Mouse (Mus musculus) frontal cortex, postnatal 10 days (tissue): Measurements from ENCODE around the gene Arid2.
A peak's percentile ranks its signal among the peaks of the same experiment; 100 is the strongest.
"Not testable (repeated sequence)": the region's sequence is repeated elsewhere in the genome, so short reads cannot be mapped to it uniquely, and the experiment has no call there.

Experiments used
- DNase-seq, 2 experiments: peaks; one replicate each; pipeline ENCODE4 v3.0.0; 2022; ENCODE audit warnings: low spot score in 2 of 2, mixed read lengths in 1 of 2

The Arid2 gene

DNA sequence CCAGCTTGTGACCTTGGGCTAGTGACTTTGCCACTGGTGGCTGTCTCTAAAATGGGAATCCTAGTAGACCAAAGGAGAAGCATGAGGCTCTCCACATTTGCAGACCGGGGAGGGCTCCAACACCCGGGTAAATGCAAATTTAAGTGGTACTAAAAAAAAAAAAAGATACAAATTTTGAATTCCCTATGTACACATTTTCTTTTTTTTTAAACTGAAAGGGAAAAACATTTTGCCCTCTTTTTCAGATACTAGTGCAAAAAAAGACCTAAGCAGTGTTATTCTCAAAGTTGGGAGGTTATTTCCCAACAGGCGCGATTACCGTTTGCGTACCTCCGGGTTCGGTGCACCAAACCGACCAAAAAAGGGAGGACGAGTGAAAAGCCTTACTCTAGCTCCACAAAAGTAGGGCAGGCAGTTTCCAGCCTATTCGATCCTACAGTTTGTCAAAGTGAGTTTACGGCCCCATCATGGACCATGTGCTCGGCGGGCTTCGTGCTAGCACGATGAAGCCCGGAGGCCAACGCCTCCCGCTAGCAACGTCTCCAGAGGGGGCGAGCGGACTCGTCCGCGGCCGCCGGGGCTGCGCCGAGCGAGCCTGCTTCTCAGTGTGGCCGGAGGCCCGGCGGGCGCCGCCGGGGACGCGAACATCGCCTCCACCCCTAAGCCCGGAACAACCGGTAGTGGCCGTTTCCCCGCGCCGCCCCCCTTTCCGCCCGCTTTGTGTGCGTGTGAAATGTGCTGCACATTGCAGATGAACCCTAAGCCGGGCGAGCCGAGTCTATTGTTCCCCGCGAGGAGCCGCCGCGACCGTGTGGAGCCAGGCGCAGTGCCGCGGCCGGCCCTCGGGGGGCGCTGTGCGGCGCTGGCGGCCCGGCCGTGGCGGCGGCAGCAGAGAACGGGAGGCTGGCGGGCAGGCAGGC lies 1.0 kb upstream of the Arid2 start:
- DNase-seq, result peak; percentile 91

DNA sequence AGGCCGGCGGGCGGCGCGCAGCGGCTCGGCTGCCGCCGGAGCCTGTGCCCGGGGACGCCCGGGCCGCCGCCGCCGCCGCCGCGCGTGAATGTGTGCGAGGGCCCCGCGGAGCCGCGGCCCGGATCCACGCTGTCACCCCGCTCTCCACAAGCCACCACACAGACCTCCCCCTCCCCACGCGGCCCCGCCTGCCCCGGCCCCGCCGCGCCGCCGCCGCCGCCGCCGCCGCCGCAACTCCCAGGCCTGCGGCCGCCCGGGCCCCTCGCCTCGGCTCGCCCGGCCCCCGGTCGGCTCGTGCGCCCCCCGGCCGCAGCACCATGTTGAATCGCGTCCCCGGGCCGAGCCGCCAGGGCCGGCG lies 404 bp upstream of the Arid2 start:
- DNase-seq, result no peak

DNA sequence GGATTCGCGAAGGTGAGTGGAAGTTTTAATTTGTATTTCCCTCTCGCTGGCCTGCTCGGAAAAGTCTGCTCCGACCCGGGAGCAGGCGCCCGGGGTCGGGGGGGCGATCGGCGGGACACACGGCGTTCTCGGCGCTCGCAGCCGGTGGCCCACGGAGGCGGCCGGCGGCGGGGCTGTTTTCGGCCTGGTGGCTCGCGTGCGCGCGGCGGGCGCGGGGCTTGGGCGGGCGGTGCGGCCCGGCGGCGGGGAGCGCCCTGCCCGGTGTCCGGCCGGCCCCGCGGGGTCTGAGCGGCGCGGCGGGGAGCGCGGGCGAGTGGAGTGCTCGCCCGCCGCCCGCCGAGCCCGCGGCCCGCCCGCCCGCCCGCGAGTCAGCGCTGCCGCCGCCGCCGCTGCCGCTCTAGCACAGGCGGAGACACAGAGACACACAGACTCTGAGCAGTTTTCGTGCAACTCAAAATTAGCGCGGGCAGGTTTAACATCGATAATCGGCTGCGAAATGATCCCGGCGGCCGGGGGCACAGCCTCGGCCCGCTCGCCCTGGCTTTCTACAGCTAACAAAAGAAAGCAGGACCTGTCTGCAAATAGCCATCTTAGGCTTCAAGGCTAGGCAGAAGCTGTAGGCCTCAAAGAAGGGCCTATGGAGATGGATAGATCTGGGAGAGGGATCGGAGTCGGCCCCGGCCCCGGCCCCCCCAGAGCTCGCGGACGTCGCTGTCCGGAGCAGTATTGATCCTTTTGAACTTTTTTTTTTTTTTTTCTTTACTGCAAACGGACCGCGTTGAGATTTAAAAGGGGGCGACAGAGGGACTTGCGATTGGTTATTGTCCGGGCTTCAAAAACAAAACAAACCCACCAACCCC lies 888 bp downstream of the Arid2 start:
- DNase-seq, result peak in 1 of 2 experiments; percentile 47

DNA sequence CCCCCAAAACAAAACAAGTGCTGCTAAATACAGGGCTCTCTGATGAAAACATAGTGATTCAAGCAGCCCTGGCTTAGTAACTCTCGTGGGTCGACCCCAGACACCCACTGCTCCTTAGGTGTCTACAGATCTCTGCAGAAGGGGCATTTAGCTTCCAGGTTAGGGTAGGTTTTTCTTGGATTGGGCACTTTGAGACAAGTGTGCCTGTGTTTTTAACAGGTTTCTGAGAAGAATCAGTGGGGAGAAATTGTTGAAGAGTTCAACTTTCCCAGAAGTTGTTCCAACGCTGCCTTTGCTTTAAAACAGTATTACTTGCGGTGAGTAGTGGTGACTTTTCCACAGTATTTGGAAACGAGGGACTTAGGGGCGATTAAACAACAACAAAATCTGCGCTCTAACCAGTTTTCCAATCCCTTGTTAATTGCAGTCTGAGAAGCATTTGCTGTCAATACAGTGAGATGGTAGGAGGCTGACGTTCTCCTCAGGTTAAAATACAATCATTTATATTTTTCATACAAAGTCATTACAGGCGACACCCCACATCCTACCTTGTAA lies 1.6 kb downstream of the Arid2 start:
- DNase-seq, result no peak

DNA sequence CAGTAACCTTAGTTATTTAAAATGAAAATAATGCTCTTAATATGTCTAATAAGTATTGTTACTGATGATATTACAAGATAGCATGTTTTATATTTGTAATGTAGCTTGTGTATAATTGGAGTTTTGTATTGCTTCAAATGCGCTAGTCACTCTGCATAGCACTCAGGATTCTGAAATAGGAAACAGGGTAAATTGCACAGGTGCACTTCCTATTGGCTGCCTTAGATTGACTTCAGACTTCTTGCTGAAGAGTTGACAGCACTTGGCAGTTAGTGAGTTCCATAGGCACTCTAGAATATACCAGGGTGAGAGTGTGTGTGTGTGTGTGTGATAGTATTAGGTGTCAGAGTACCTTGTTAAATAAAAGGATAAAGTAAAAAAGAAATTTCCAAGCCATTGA lies 2.7 kb downstream of the Arid2 start:
- no peak for DNase-seq

DNA sequence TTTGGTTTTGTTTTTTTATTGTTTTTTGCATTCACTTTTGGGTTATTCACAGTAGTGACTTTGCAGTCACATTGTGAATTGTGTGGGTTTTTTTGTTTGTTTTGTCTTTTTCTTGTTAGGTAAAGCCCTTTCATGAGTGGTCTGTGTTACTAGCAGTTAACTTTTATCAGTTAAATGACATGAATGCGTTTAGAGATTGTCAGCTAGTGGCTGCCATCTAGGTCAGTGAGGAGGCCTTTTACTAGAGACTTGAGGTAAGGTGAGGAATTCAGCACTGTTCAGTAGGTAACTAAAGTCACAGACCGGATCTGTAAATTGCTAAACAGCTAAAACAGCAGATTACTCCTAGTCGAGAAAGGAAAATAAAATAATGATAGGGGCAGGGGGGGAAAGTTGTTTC lies 6.1 kb downstream of the Arid2 start:
- DNase-seq, result no peak

DNA sequence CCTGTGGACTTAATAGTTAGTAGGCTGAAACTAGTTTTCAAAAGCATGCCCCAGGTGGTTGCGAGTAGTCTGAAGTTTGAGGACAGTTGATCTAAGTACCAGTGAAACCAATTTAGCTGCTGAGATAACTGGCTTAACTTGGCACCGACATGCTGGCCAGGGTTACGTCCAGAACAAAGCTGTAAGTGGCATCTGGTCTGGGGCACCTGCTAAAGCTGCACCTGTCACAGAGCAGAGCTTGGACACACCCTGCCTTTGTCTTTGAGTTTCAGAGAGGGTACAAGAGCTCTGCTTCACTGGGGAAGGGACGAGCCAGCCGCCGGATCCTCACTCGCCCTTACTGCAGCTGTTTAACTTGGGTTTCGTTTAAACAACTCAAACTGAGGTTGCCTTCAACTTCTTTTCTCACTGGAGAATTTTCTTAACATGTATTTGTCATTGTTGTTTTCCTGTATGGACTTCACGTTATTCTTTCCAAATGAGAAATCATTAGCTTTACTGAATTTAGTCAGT lies 9.8 kb downstream of the Arid2 start:
- no peak for DNase-seq

DNA sequence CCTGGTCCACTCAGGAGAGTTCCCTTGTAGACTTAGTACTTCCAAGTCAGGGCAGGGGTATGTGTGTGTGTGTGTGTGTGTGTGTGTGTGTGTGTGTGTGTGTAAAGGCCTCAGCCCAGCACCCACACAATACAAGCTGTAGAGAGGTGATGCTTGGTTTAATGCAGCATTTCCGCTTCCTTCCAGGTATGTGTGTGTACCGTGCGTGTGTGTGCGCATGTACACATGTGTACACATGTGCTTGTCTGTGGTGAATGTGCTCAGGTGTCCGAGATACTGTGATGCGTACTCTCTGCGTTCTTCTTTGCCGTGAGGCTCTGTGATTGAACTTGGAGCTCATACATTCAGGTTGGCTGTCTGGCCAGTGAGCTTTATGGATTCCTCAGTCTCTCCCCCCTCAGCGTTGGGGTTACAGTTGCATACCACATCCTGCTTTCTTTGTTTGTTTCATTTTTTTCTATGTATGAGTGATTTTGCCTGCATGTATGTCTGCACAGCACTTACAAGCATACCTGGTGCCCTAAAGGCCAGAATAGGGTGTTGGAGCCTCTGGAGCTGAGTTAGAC lies 10.4 kb downstream of the Arid2 start:
- no peak for DNase-seq

DNA sequence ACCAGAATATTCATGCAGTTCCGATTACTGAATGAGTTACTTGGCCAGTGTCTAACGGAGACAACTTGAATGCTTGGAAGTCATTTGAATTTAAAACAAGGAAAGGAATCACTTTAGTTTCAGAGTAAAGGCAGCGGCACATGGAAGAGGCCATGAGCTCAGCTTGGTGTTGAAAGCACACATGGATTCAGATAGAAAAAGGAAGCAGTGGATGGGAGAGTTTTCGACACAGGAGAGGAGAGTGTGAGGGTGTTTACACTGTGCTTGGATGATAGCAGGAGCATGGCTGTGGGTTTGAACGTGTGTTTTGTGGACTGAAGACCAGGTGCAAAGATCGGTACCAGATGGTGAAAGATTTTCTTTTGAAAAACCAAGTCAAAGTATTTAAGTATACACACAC lies 22.0 kb downstream of the Arid2 start:
- no peak for DNase-seq

DNA sequence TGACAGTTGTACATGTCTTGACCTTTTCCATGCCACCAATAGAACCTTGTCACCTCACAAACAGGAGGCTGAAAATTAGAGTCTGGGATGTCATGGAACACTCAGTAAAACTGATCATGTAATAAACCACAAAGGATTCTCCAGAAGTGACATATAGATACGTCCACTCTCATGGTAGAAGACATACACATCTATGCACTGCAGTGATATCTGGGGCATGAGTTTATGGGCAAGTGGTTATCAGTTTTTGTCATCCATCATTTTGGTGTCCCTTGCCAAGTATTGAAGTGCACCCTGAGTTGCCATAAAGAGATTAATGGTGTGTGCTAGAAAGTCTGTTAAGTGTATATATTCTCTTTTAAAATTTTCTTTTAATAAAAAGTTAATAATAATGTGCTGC lies 25.6 kb downstream of the Arid2 start:
- DNase-seq, result no peak

DNA sequence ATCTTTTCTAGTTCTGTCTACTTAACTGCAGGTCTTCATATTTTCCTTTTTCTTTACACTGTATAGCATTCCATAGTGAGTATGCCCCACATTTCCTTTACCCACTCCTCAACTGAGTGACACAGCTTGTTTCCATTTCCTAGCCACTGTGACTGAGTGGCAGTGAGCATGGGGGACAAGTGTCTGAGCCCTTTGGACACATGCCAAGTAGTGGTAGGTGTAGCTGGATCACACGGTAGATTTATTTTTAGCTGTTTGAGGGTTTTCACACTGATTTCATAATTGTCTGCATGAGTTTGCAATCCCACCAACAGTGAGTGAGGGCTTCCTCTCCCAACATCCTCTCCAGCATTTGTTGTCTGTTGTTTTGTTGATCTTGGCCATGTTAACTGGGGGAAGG lies 28.3 kb downstream of the Arid2 start:
- no peak for DNase-seq

DNA sequence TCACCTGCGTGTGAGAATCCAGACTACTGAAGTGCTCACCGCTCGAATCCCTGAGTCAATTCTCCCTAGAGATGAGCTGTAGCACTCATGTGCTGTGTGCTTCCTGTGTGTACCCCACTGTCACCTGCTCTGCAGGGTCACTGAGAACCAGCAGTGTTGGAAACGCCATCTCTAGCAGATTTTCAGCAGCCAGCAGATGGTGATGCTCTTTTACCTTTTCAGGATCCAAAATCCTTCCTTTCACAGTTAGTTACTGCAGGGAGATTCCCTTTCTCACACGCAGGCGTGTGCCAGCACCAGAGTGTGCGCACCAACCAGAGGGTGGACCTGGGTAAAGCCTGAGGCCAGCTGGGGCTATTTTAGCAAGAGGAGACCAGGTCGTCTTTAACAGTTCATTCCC lies 32.0 kb downstream of the Arid2 start:
- DNase-seq, result no peak

DNA sequence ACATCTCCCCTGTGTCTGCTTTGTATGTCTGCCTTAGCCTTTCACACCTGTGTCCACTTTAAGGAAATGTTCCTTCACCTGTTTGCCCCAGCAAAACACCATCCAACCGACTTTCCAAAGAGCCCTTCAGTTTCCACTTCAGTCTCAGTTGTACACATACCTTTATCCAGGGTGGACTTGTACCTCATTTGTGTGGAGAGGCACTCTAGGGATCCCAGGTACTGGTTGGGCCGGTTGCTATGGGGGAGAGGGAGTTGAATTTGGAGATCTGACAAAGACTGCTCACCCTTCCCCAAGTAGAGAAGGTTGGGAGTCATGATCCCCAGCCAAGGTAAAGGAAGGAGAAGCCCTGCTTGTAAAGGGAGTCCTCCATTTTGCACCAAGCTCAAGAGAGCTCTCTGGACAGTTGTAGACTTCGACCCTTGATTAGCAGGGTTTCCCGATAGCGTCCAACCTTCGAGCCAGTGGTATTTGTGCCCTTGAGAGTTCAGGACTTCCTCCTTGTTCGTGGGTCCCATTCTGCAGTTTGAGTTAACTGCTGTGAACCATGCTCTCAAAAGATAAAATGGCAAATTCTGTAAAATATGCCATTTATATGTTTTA lies 38.5 kb downstream of the Arid2 start:
- DNase-seq, result no peak

DNA sequence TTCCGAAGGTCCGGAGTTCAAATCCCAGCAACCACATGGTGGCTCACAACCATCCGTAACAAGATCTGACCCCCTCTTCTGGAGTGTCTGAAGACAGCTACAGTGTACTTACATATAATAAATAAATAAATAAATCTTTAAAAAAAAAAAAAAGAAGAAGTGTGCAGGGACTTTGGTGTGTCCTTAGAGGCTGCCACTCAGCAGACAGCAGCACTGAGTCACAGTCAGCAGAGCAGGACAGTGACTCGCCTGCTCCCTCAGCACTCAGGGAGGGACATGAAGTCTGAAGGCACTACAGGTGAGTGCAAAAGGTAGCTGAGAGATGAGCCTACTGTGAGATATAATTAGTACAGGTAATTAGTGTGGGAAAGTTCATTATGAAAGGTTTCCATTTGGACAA lies 41.4 kb downstream of the Arid2 start:
- not testable (repeated sequence) for DNase-seq

DNA sequence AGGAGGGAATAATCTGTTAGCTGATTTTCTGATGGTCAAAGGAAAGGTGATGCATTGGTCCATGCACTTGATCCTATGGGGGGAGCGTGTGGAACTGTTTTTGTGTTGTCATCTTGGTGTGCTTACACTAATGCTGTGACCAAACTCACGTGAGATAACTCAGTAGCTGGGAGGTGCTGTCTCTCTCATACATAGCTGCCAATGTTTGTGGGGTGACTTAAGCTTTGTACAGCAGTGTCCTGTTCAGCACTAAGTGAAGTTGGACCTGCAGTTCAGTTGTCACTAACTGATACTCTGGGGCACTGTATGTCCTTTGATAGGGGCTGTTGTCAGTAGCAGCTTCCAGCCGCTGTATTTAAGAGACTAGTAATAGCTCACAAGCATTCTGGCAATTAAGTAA lies 43.2 kb downstream of the Arid2 start:
- no peak for DNase-seq

DNA sequence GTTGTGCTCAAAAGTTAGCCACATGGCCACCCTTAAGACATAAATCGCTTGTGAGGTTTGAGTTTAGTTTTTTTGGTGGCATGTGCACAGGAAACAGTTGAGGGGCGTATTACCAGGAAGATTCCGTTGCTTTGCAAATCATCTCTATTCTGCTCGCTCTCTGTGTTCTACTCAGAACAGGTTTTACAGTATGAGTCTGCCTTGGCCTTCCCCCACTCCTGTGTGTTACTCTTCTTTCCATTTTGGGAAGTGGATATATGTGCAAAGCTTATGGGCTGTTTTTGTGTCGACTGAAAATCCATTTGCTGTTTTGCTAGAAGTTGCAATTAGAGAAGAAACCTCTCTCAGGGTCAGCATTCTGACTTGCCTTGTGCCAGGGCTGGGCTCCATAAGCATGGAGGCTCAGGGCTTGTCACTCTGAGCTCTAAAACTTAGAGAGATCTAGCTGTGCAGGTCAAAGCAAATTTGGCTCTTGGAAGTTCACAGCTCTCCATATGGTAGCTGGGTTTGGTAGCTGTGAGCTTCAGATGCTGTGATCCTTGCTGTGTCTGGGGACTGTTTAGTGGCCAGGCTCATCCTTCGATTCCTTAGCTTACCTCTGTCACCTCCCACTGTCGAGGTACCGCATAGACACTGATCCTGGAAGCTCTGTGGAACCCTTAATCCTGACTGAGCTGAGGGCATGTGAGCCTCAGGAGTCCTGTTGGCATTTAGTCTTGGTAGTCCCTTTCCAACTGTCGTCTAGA lies 45.3 kb downstream of the Arid2 start:
- DNase-seq, result no peak

DNA sequence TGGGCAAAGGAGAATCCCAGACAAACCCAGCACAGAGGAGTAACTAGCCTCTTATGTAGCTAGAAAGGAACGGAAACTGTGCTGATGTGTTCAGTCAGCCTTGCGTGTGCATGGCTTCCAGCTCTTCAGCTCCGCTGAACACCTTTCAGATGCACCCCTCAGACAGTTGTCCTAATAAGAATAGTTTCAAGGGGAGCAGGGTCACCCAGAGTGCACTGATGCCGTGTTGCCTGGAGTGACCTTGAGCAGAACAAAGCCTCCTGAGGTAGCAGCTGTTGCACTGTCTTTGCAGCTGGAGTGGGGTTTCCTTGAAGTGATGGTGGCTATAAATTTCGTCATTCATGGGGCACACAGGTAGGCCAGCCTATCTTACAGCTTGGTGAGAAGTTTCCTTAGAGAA lies 46.0 kb downstream of the Arid2 start:
- DNase-seq, result no peak

DNA sequence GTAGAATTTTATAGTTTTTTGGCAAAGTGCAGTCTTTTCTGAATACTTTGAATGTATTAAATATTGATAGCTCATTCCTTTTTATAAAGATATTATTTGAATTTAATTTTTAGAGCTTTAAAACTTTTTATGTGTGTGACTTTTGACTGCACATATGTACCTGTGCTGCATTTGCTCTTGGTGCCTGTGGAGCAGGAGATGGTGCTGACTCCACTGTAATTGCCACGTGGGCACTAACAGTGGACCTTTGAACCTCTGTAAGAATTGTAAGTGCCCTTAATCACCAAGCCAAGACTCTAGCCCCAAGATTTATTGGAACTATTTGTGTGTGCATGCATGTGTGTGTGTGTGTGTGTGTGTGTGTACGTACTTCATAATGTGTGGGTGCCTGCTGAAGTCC lies 53.6 kb downstream of the Arid2 start:
- DNase-seq, result no peak

DNA sequence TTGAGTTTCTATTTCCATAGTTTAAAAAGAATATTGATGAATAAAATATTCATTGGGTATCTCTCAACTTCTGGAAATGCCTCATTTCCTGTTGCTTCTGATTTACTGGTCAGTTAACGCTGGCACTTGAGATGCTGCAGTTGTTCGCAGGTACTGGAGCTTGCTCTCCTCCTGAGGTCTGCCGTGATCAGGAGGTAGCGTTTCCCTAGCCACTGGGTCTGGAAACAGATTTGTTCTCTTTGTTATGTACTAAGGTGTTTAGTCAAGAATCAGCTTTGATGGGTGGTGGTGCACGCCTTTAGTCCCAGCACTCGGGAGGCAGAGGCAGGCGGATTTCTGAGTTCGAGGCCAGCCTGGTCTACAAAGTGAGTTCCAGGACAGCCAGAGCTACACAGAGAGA lies 54.8 kb downstream of the Arid2 start:
- DNase-seq, result no peak

DNA sequence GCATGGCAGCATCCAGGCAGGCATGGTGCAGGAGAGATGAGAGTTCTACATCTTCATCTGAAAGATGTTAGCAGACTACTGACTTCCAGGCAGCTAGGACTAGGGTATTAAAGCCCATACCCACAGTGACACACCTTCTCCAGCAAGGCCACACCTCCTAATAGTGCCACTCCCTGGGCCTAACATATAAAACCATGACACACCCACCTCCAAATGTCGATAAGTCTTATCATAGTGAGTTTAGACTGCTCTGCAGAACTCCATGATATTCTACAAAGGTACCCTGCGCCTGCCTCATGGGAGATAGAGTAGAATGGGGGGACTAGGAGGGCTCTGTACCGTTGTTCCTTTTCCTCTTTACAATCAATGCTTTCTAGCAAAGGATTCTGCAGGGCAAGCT lies 55.6 kb downstream of the Arid2 start:
- DNase-seq, result no peak
